Mouse (Mus musculus) lung, adult 18-20 months (tissue): ENCODE measurements around the gene Zfp248.

Source experiments
- DNase-seq, 2 experiments: peaks; one replicate each; pipeline ENCODE4 v3.0.0; 2022; ENCODE audit warnings: mixed read lengths in 2 of 2

The Zfp248 gene

DNA sequence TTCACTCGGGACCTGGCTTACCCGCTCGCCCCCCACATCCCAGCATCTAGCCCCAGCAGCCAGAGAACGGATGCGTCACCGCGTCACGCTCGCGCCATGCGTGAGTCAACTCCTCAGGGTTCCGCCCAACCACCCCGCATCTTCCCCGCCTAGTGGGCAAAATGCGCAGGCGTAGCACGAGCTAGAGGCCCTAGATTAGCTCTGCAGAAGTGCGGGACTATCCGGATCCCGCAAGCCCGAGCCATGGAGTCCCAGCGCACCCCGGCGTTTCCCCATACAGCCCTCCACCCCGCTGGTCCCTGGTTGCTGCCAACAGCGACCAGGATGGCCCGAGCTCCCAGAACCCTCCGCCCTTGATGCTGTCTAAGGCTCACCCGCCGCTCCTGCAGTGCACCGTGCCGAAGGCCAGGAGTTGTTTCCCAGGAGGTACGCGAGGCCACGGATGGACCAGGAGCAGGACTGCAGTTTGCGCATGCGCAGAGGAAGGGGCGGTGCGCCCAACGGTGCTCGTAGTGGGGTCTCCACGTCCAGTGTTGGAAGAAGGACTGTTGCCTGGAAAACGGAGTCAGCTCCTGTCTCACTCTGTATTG, at the start of gene Zfp248:
Gene Zfp248 (minus strand): TSS at position 487 of the 590 bp plus-strand sequence.
- peak; percentile 83 to 88 for DNase-seq

DNA sequence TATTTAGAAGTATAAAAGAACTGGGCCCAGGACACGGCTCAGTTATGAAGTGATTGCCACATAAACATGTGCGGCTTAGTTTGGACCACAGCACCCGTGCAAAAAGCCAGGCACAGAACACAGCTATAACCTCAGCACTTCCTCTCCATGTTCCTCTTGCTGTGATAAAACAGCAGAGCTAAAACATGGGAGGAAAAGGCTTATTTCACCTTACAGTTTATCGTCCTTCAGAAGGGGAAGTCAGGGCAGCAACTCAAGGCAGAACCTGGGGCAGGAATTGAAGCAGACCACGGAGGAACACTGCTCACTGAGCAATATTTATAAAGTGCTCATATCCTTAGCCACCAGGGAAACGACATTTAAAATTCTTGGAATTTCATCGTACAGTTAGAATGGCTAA, 43.7 kb upstream of the Zfp248 start:
- no peak for DNase-seq

DNA sequence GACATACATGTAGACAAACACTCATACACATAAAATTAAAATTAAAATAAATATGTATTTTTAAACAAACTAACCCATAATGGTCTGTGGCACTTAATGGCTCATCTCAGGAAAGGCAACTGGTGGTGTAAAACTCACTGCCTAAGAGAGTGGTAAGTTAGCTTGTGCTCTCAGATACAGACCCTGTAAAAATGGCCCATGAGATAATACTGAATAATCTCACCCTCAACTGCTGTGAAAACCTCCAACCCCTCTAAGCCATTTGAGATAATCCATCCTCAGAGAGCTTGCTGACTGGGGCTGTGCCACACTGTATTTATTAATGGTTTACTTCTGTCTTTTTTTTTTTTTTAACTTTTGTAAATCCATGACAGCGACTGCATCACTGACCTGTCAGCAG, 26.8 kb upstream of the Zfp248 start:
- DNase-seq: no peak

DNA sequence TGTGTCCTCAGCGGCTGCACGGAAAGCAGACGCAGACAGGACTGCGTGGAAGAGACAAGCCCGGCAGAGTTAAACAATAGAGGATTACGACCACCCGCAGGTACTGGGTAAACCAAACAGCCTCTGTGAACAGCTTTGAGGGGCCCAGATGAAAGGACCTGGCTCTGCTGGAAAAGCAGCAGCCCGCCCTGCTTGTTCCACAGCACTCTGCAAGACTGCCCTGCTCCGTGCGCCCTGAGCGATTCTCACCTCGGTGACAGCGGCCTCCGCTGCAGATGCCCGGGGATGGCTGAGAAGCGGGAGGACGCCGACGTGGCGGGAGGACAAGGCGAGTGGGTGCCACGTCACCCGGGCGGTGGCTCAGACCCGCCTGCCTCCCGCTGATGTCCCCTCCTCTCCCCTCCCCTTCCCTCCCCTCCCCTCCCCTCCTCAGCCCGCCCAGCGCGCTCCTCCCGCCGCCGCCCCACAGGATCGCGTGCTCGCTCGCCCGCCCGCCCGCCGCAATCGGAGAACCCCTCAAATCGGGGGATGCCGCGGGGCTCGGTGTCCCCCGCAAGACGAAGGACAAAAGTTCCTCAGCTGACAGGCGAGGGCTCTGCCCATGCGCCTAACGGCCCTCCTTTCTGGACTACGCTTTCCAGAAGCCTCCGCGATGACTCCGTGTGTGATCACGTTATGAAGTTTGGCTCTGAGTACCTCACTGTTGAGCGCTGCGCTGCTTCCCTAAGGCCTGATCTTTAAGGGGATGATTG, 23.8 kb upstream of the Zfp248 start, which contains the start of gene Zfp9:
Gene Zfp9 (minus strand): TSS at position 364 of the 752 bp plus-strand sequence.
- peak; percentile 81 to 84 for DNase-seq

DNA sequence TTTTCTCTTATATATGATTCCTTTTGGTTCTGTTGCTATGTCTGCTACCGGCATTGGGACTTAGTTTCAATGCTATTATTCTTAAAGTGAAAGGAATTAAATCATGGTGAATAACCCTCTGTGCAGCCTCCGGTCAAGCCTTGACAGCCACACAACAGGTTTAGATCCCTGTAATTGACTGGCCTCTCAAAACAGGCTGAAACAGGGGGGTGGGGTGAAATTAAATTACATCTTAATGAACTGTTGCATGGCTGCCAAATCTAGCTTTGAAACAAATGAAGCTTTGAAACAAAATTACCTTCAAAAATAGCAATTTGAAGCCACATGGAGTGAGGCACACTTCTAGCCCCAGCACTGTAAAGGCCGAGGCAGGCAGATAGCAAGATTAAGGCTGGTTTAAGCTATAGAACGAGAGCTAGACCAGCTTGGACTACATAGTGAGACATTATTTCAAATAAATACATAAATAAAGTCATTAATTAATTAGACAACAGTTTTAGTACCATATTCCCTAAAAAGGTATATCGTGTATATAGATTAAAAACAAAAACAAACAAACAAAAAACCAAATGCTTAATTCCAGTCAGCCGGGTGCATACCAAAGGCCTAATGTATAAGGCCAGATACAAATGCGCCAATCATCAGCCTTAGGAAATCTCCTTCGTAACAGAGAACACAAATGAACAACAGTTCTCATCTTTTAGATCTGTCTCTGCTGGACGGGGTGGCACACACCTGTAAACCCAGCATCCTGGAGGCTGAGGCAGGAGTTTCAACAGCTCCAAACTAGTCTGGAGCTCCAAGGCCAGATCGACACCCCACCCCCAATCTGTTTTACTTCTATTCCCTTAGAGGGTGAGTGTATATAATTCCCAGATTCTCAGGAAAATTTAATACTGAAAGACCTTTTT, 22.8 kb upstream of the Zfp248 start:
- DNase-seq: no peak

DNA sequence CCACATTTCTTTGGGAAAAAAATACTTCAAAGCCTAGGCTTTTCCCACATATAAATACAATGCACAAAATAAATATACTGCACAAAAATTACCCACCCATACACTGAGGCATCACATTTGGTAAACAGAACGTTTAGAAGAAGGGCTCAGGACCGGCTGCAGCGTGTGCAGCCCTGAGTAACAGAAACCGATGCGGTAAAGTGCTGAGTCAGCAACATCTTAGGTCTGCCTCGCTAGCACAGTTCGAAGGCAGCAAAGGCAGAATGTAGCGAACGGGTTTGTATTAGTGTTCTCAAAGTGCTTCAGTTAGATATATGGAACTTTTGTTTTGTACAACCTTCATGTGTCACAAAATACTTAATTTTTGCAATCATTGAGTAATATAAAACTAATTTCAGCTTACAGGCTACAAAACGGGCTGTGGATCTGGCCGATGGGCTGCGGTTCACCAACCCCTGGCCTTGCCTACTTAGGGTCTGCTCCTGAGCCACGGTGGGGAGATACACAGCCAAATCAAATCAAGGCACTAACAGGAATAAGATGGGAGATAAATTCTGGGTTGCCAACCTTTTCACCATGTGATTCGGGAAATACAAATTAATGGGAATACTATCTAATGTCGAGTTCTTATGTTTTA, 6.9 kb upstream of the Zfp248 start:
- no peak for DNase-seq

DNA sequence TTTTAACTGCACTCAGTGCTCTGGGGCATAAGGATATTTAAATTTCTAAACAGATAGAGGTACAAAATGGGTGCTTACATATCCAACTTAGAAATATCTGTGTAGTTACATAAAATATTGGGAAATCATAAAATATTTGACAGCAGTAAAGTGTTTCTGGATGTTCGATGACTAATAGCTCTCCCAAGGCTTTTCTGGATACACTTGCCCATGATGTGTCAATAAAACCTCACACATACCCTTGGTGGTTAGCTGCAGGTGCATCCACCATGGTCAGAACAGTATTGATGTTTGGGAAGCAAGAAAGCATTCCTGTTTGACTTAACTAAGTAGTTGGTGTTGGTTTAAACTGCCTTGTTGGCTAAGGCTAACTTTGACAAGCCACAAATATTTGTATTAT, 2.4 kb upstream of the Zfp248 start:
- no peak for DNase-seq

DNA sequence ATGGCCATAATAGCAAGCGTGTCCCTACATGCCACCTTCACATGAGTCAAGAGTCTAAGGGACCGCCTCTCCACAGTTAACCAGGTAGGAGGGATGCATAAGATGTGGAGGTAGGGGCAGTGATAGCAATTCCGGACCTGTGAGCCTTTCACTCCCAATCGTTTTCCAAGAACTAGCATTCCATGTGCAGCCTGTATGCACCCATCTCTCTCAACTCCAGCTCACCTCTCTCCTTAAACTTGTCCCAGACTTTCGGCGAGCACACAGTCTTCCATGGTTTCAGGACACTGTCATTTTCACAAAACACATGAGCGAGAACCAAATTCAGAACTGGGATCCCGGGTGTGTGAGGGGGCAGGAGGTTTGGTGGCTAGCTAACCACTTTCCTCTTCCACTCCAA, 876 bp downstream of the Zfp248 start:
- DNase-seq: no peak

DNA sequence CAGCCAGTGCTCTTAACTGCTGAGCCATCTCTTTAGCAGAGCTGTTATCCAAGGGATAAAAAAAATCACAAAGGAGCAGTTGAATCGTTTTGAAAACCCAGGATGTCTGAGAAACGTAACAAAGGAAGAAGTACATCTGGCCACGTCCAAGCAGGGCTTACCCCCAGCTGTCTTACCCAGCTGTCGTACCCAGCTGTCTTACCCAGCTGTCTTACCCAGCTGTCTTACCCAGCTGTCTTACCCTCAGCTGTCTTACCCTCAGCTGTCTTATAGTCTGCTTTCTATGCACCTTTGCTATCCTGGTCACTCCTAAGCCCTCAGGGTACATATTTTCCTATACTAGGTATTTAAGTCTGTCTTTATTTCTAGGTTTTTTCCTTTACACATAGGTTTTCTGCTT, 23.8 kb downstream of the Zfp248 start:
- DNase-seq: no peak

DNA sequence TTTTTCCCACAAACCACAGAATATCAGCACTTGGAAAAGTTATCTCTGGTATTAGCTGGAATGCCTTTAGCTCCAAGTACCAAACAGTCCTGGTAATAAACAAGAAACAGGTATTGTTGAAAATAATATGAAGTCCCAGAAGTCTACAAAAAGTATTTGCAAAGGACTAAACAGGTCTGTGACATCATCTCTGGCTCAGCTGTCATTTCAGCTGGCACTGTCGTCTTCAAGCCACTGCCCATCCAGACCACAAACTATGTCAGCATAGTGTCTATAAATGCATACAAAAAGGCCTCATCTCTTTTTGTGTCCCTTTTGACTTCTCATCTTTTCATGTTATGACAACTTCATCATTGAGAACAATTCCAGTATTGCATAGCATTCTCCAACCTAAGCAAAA, 28.7 kb downstream of the Zfp248 start:
- DNase-seq: no peak

DNA sequence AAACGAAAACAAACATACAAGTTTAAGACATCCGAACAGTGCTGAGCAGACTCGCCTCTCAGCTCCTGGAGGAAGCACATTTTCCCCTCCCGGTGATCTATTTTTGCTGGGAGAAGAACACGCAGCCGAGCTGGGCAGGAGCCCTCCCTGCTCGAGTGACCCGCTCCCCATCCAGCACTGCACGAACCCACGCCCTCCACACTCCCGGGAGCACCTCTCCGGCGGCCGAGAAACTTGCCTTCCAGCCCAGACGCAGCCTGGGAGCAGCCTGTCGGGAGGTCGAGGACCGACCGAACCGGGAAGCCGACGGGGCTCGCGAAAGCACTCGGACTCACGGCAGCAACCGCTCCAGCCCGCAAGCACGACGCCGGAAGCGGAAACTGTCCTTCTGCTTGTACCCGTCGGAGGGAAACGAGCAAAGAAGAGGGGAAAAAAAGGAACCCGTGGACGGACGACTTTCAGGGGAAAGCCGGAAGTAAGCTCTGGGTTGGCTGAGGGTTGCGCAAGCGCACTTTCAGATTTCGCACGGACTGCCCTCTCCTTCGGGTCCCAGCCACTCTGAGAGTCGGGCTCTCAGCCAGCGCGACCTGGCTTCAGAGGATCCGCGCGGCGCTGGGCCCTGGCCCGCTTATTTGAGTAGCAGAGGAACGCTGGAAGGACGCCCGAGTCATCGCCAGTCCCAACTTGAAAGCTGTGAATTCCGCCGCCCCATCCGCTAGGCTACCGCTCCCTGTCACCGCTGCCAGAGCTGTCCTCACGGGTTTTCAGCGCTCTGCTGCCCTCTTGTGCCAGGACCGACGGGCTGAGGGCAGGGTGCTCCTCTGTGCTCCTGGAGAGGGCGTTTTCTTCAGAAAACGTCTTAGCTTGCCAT, 36.0 kb downstream of the Zfp248 start, which contains the start of gene Bms1:
Gene Bms1 (minus strand): TSS at position 425 of the 871 bp plus-strand sequence.
- peak; percentile 94 to 95 for DNase-seq

DNA sequence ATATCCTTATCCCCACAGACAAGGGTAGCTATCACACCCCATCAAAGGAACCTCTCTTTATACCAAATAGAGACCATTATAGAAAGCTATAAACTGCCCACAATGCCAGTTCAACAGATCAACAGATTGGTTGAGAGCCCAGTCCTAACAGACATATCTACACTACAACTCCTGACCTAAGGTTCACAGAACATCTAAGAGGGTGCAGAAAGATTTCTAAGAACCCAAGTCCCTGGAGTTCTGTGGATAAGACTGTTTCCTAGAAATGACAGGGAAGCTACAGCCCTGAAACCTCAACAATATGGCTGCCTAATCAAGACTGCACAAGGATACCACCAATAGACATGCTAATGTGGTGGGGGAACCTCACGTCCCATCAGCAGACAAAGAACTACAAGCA, 44.9 kb downstream of the Zfp248 start:
- DNase-seq: no peak

DNA sequence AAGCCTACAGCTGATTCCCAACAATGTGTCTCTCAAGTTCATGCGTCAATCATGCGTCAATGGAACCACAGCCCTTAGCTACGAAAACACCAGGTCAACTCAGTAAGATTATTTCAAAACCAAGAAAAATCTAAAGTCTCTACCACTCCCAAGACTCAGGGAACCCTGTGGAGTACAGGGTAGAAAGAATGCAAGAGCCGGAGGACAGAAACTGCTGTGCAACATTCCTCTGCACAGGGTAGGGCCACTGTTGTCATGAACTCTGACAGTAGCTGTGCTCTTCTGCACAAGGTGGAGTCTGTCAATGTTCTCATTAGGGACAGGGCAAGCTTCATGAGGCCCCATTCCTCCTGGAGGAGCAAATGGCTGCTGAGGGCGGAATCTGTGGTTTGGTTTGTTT, 46.8 kb downstream of the Zfp248 start:
- peak in 1 of 2 experiments; percentile 17 for DNase-seq

DNA sequence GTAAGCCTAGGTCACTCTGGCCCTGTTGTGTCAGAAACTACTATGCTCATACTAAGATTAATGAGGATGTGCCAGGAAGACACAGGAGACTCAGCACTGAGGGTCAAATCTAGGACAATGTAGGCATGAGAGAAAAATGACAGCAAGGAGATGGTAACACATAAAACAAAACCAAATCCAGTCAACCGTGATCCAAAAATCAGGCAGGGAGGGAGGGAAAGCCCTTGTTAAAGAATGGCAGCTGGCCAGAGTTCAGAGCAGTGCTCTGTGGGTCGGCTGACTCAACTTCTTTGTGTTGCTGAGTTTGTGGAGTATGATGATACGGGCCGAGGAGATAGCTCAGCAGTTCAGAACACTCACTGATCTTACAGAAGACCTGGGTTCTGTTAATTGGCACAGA, 48.9 kb downstream of the Zfp248 start:
- no peak for DNase-seq

DNA sequence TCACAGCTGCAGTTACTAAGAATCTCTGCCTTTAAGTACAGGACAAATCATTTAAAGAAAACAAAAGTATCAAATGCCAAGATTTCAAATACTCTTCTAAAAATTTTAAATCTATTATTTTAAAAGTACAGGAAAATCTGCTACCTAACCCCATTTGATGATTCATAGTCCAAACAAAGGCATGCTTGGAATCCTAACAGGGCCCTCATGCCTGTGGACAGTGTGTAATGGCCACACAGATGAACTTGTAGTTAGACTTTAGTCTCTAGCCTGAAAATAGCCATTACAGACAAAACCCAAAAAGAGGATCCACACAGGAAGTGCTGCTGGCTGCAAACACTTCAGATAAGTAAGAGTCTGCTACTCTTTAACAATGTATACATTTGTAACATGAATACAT, 64.6 kb downstream of the Zfp248 start:
- no peak for DNase-seq

DNA sequence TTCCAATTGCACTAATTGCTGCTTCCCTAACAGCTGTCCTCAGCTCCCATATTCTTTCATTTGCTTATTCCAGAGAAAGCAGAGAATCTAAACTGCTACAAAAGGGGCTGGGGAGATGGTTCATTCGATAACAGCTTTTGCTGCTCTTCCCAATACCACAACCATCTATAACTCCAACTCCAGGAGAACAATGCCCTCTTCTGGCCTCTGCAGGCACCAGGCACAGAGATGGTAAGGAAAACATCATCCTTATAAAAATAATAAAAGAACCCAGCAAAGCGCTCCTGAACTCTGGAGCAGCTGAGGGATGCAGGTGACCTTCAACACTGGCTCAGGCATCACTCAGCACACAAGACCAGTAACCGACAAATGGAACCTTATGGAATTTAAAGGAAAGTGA, 69.4 kb downstream of the Zfp248 start:
- DNase-seq: no peak

DNA sequence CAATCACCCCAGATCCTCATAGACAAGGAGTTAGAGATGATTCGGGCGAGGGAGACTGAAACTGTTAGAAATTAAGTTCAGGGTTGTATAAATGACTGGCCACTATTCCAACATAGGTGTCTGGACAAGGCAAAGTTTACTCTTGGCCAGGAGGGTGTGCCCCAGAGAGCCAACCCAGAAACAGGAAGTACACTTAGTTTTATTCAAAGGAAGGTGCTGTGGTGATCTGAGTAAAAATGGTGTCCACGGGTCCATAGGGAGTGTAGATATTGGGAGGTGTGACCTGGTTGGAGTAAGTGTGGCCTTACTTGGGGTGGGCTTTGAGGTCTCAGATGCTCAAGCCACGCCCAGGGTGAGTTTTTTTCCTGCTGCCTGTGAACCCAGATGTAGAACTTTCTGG, 74.1 kb downstream of the Zfp248 start:
- no peak for DNase-seq

DNA sequence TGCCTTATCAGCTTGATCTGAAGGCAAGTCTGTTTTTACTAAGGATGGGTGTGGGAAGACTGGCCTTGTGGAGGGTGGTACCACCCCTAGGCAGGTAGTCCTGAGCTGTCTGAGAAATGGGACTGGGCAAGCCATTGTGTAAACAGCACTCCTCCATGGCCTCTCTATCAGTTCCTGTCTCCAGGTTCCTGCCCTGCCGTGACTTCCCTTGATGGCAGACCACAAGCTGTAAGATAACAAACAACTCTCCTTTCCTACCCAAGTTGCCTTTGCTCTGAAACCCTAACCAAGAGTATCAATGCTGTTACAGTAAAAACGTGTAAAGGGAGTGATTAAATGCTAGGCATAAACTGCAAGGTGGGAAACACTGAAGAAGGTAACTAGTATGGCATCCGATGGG, 74.7 kb downstream of the Zfp248 start:
- DNase-seq: no peak

DNA sequence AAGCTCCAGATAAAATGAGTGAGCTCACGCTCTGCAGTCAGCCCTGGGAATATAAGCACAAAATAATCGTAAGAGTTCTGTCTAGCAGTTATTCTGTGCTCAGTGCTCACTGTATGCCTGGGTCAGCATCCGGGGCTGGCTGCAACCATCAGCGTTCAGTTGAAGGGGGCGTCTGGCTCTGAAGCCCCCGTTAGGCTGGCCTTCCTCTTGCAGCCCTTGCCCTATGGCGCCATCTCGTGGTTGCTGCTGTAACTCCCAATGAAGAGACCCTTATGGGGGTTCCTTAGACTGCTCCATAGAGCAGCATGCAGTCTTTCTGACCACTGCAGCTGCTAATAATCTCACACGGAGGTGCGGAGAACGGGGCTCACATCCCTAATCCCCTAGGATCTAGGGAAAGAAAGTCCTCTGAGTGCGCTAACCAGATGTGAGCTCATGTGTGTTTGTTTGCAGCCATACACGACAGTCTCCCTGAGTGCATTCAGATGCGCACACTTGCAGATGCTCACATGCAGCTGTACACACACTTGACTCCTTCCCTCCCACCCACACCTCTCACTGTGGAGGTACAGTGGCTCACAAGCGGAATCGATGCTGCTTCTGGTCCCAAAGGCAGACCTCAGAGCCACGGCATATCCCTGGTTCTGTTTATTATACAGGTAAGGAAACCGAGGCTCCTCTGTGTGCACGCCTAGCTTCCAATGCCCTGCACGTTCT, 75.7 kb downstream of the Zfp248 start:
- peak; percentile 25 to 40 for DNase-seq

DNA sequence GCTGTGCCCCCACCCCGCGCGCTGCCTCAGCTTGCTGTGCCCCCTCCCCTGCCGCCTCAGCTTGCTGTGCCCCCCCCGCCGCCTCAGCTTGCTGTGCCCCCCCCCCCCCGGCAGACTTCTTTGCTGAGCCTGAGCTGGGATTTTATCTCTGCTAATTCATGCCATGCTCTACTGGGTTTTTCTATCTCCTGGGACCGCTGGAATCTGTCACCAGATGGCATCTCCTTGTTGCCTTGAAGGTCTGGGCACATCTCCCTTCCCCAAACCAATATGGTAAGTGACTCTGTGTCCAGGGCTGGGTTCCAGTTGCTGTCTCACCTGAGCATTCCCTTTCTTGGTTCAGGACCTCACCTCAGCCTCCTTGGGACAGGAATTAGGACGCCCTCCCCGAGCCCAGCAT, 77.7 kb downstream of the Zfp248 start:
- DNase-seq: no peak
